ENCODE assay signal across 8 mouse cellular contexts in the genomic region with DNA sequence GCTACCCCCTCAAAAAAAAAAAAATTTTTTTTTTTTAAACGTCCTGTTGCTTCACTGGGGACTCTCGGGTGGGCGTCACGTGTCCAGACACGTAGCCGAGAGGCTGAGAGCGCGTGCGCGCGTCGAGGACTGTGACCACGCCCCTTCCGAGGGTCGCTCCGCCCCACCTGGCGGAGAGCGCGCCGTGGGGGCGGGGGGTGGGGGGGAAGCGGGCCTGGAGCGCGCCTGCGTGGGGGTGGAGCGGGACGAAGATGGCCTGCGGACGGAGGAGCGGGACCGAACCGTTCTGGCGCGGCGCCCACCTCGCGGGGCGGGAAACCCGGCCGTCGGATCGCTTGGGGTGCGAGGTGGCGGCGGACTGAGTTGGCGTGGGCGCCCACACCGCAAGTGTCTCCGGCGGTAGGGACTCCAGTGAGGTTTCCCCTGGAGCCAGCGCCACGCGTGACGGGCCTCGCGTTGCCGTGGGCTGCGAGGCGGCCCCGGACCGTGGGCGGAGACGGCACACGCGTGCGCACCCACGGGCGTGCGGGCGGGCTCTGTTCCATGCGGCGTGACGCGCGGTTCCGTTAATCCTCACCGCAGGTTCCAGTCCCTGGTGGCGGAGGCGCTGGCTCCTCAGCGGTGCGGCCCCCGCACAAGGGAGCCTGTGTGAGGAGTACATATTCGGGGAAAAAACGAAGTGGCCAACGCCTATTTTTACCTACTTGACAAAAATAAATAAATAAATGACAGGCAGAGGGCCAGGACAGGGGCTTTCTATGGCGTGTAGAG. TPM values are rescaled to one million over a fixed set of nuclear protein-coding genes. Genes with fewer than 3 reads are reported as not detected.
DNase-seq lines count a peak whose midpoint lies in the region; ATAC-seq and TF ChIP-seq lines count a peak whose summit lies in the region.

A gene (minus strand): TSS at position 170 of the 771 bp plus-strand sequence.

- TF ChIP-seq POLR2A in testis, adult 2 months (IDR thresholded peaks at IDR 0.05; ENCODE audit: control insufficient read depth, low read depth, low read length) = no peak; the same call in none of the 2 replicates

- peaks cover 3% of the 10 kb centered on the region; the same call in 1 of the 2 replicates for H3K4me1 ChIP-seq in forebrain, embryonic 11.5 days (replicated peaks; ENCODE audit: control insufficient read depth, insufficient read depth, low read length)
- peaks cover 15% of the 10 kb centered on the region for H3K4me1 ChIP-seq in heart, embryonic 16.5 days (ENCODE audit: control insufficient read depth, insufficient read depth, low read length)
- peaks cover 3% of the 10 kb centered on the region for H3K4me1 ChIP-seq in liver, embryonic 16.5 days (ENCODE audit: control insufficient read depth, low read depth, low read length)
- H3K4me1 ChIP-seq in neural tube, embryonic 13.5 days (replicated peaks) = peaks cover 36% of the 10 kb centered on the region
- no peaks in the 10 kb centered on the region; the same call in 1 of the 2 replicates for H3K4me1 ChIP-seq in testis, adult 2 months (ENCODE audit: control insufficient read depth, insufficient read depth, low read length)

- no peak for TF ChIP-seq CTCF in testis, adult 2 months (IDR thresholded peaks at IDR 0.05; ENCODE audit: control insufficient read depth, insufficient read depth, insufficient replicate concordance, low read depth, low read length)

- peak; percentile 93 to 94 for DNase-seq in CD8-positive naive resting alpha-beta T cell, adult 2 months (ENCODE audit: low read depth in 2 of 2, low spot score in 2 of 2)
- peak; percentile 85 for DNase-seq in c-Kit-positive CD71-negative TER-119-negative erythroid progenitor cells, embryonic 14.5 days (ENCODE audit: low read depth)
- DNase-seq in forebrain, embryonic 11.5 days (ENCODE audit: low spot score) = peak; percentile 98
- DNase-seq in kidney, postnatal 4 days = peak; percentile 96 to 97

- H3K27me3 ChIP-seq in forebrain, embryonic 11.5 days (ENCODE audit: control insufficient read depth, insufficient read depth, low read length) = no peaks in the 10 kb centered on the region
- no peaks in the 10 kb centered on the region for H3K27me3 ChIP-seq in heart, embryonic 16.5 days (ENCODE audit: control insufficient read depth, insufficient read depth, low read length)
- H3K27me3 ChIP-seq in liver, embryonic 16.5 days (ENCODE audit: control insufficient read depth, insufficient read depth, low read depth, low read length) = no peaks in the 10 kb centered on the region
- H3K27me3 ChIP-seq in neural tube, embryonic 13.5 days = no peaks in the 10 kb centered on the region
- H3K27me3 ChIP-seq in testis, adult 2 months (ENCODE audit: control insufficient read depth, insufficient read depth, low read length) = no peaks in the 10 kb centered on the region

- no peaks in the 10 kb centered on the region for H3K36me3 ChIP-seq in forebrain, embryonic 11.5 days (ENCODE audit: control insufficient read depth, insufficient read depth, low read length)
- H3K36me3 ChIP-seq in heart, embryonic 16.5 days (ENCODE audit: control insufficient read depth, insufficient read depth) = peaks cover under 1% of the 10 kb centered on the region; the same call in 1 of the 2 replicates
- no peaks in the 10 kb centered on the region for H3K36me3 ChIP-seq in liver, embryonic 16.5 days (ENCODE audit: control insufficient read depth, insufficient read depth)
- H3K36me3 ChIP-seq in neural tube, embryonic 13.5 days = no peaks in the 10 kb centered on the region
- H3K36me3 ChIP-seq in testis, adult 2 months (ENCODE audit: control insufficient read depth, insufficient read depth, low read length) = no peaks in the 10 kb centered on the region

- H3K9ac ChIP-seq in forebrain, embryonic 11.5 days (ENCODE audit: low read length) = peak within 1 kb of the TSS; percentile 100
- peak within 1 kb of the TSS; percentile 100 for H3K9ac ChIP-seq in heart, embryonic 16.5 days (ENCODE audit: low read length)
- peak within 1 kb of the TSS; percentile 94 for H3K9ac ChIP-seq in liver, embryonic 16.5 days (ENCODE audit: low read depth, low read length)
- peak within 1 kb of the TSS; percentile 100 for H3K9ac ChIP-seq in neural tube, embryonic 13.5 days

- peak within 1 kb of the TSS; percentile 61 for H3K4me2 ChIP-seq in forebrain, embryonic 11.5 days (ENCODE audit: low read depth, low read length, severe bottlenecking)
- H3K4me2 ChIP-seq in heart, embryonic 16.5 days (ENCODE audit: low read depth, low read length) = peak within 1 kb of the TSS; percentile 72
- peak within 1 kb of the TSS; percentile 92 for H3K4me2 ChIP-seq in liver, embryonic 16.5 days (ENCODE audit: low read depth, low read length)
- H3K4me2 ChIP-seq in neural tube, embryonic 13.5 days = peak within 1 kb of the TSS; percentile 68

- under 1% methylated on average over 85 of the region's 86 CpGs for WGBS in forebrain, embryonic 11.5 days
- WGBS in heart, embryonic 16.5 days = under 1% methylated on average over 86 of the region's 86 CpGs
- WGBS in liver, embryonic 16.5 days (ENCODE audit: insufficient replicate concordance) = under 1% methylated on average over 79 of the region's 86 CpGs
- under 1% methylated on average over 86 of the region's 86 CpGs for WGBS in neural tube, embryonic 13.5 days

- H3K27ac ChIP-seq in forebrain, embryonic 11.5 days (ENCODE audit: low read depth, low read length) = peak within 1 kb of the TSS; percentile 99
- peak within 1 kb of the TSS; percentile 100 for H3K27ac ChIP-seq in heart, embryonic 16.5 days (ENCODE audit: low read length)
- peak within 1 kb of the TSS; percentile 94 for H3K27ac ChIP-seq in liver, embryonic 16.5 days (ENCODE audit: low read length)
- H3K27ac ChIP-seq in neural tube, embryonic 13.5 days (replicated peaks) = peak within 1 kb of the TSS; percentile 99
- peak within 1 kb of the TSS; percentile 98 for H3K27ac ChIP-seq in testis, adult 2 months (ENCODE audit: control insufficient read depth, insufficient read depth, low read depth, low read length)

- no peaks in the 10 kb centered on the region for H3K9me3 ChIP-seq in forebrain, embryonic 11.5 days (ENCODE audit: control insufficient read depth, low read length)
- no peaks in the 10 kb centered on the region for H3K9me3 ChIP-seq in heart, embryonic 16.5 days (replicated peaks; ENCODE audit: control insufficient read depth, low read length)
- H3K9me3 ChIP-seq in liver, embryonic 16.5 days (replicated peaks; ENCODE audit: control insufficient read depth, low read length) = no peaks in the 10 kb centered on the region
- H3K9me3 ChIP-seq in neural tube, embryonic 13.5 days = no peaks in the 10 kb centered on the region

- H3K4me3 ChIP-seq in forebrain, embryonic 11.5 days (ENCODE audit: low read depth, low read length) = peak within 1 kb of the TSS; percentile 99
- H3K4me3 ChIP-seq in heart, embryonic 16.5 days (ENCODE audit: low read length) = peak within 1 kb of the TSS; percentile 97
- H3K4me3 ChIP-seq in liver, embryonic 16.5 days (ENCODE audit: low read depth, low read length) = peak within 1 kb of the TSS; percentile 94
- H3K4me3 ChIP-seq in neural tube, embryonic 13.5 days = peak within 1 kb of the TSS; percentile 94
- H3K4me3 ChIP-seq in testis, adult 2 months (ENCODE audit: control insufficient read depth, low read depth, low read length) = peak within 1 kb of the TSS; percentile 91

- peak; percentile 83 for ATAC-seq in forebrain, embryonic 11.5 days (replicated peaks; ENCODE audit: low FRiP score)
- ATAC-seq in heart, embryonic 16.5 days (replicated peaks; ENCODE audit: extremely low read depth, insufficient read depth, low FRiP score) = peak; percentile 84
- peak; percentile 71 for ATAC-seq in liver, embryonic 16.5 days (ENCODE audit: low read depth)
- peak; percentile 87 for ATAC-seq in neural tube, embryonic 13.5 days (ENCODE audit: low read depth)

RNA-seq across cellular contexts. Expression of the gene that starts here (rescaled TPM):
- polyA plus RNA-seq in forebrain, embryonic 11.5 days (2014; fragmentation: Nextera tagmentation; extraction: Ambion mirVana) = 64.6 and 66.1 TPM in 2 replicates
- polyA plus RNA-seq in heart, embryonic 16.5 days (2015; fragmentation: Nextera tagmentation; extraction: Ambion mirVana) = 38.1 and 39.9 TPM in 2 replicates
- 5.5 and 6.6 TPM in 2 replicates for polyA plus RNA-seq in liver, embryonic 16.5 days (2015; fragmentation: Nextera tagmentation; extraction: Ambion mirVana)
- polyA plus RNA-seq in neural tube, embryonic 13.5 days (2015; fragmentation: Nextera tagmentation; extraction: Ambion mirVana) = 45.6 and 48.1 TPM in 2 replicates
- polyA plus RNA-seq in testis, adult 2 months (2012; rRNA removed) = 173 and 197 TPM in 2 replicates

Comparison
In these comparisons a context has a peak if more than half of its experiments do, and no peak if none do; other contexts are left out.
1. Peak in every context shown above with its lines: DNase-seq, ATAC-seq, H3K4me3 ChIP-seq and H3K27ac ChIP-seq.